In the genomic region with DNA sequence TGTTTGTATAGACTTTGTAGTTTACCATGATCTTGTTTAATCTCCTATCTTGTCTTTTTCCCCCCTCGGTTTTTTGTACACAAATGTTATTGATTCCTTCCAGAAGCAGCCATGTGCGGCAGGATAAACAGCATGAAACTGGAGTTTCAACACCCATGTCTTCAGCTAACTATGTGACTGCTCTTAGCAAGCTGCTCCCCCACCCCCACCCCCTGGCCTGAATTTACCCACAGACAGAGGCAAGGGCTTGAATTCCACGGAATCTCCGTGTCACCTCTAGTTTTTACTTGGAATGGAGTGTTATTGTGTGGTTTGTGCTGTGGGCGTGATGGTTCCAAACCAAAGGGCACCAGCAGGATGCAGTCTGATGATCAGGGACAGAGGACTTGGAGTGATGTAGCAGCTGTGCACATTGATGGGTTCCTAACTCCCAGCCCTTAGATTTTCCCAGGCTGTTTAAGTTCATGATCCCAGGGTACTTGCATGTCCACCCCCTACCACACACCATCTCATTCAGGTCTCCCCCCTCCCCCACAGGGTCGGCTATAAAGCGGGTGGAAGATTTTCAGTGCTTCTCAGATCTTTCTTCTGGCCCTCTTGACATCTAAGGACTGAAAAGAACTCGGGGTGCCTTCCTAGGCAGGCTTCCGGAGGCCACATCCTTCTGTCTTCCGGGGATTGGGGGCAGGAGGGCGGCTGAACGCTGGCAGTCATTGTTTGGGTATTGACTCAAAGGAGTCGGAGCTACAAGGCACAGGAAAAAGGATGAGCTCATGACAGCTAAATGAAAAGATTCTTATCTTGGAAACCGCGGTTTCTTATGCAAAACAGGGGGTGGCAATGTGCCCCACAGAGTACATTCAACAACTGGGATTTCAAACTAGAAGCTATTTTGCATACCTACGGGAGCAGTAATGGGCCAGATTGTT, we compare ENCODE assay signal across 8 mouse cellular contexts.
DNase-seq lines count a peak whose midpoint lies in the region; ATAC-seq and TF ChIP-seq lines count a peak whose summit lies in the region.

No protein-coding gene starts in this region.

- no peaks in the 10 kb centered on the region for H3K4me1 ChIP-seq in heart, embryonic 11.5 days (ENCODE audit: control insufficient read depth, insufficient read depth, low read length)
- H3K4me1 ChIP-seq in liver, embryonic 13.5 days (replicated peaks) = no peaks in the 10 kb centered on the region
- peaks cover 6% of the 10 kb centered on the region for H3K4me1 ChIP-seq in neural tube, embryonic 13.5 days (replicated peaks)

- CTCF ChIA-PET in Patski (lab: Charles Lee) = no interaction called here

- no peak for TF ChIP-seq CTCF in Patski (IDR thresholded peaks at IDR 0.05)

- DNase-seq in heart, adult 18-20 months = no peak
- DNase-seq in Patski (ENCODE audit: low read depth, low spot score) = no peak
- DNase-seq in liver, embryonic 13.5 days = no peak
- DNase-seq in frontal cortex, postnatal 10 days (ENCODE audit: low spot score in 2 of 2) = no peak

- no peaks in the 10 kb centered on the region for H3K9me3 ChIP-seq in heart, embryonic 11.5 days (replicated peaks; ENCODE audit: control insufficient read depth, low read length)
- no peaks in the 10 kb centered on the region for H3K9me3 ChIP-seq in liver, embryonic 13.5 days (replicated peaks)
- H3K9me3 ChIP-seq in neural tube, embryonic 13.5 days = no peaks in the 10 kb centered on the region

- 24% methylated on average over 16 of the region's 16 CpGs for WGBS in heart, embryonic 11.5 days (ENCODE audit: insufficient replicate concordance)
- 15% methylated on average over 16 of the region's 16 CpGs for WGBS in liver, embryonic 13.5 days (ENCODE audit: insufficient replicate concordance)
- WGBS in neural tube, embryonic 13.5 days = 14% methylated on average over 16 of the region's 16 CpGs

- H3K4me3 ChIP-seq in heart, embryonic 11.5 days (ENCODE audit: low read depth, low read length) = no peak overlapping the region
- H3K4me3 ChIP-seq in liver, embryonic 13.5 days (replicated peaks) = no peak overlapping the region
- no peak overlapping the region for H3K4me3 ChIP-seq in neural tube, embryonic 13.5 days

- no peaks in the 10 kb centered on the region for H3K27me3 ChIP-seq in heart, embryonic 11.5 days (ENCODE audit: control insufficient read depth, insufficient read depth, low read length)
- H3K27me3 ChIP-seq in Patski = peaks cover 24% of the 10 kb centered on the region
- H3K27me3 ChIP-seq in liver, embryonic 13.5 days = no peaks in the 10 kb centered on the region
- H3K27me3 ChIP-seq in neural tube, embryonic 13.5 days = no peaks in the 10 kb centered on the region

- POLR2A ChIA-PET in Patski (lab: Charles Lee) = no interaction called here

- in situ Hi-C loops in Patski (cut with MboI; ENCODE audit: low pct_unique_long_range_greater_than_20kb) = no loop called here

- no peak overlapping the region for H3K27ac ChIP-seq in heart, embryonic 11.5 days (ENCODE audit: low read depth, low read length)
- H3K27ac ChIP-seq in liver, embryonic 13.5 days = no peak overlapping the region
- no peak overlapping the region; the same call in 1 of the 2 replicates for H3K27ac ChIP-seq in neural tube, embryonic 13.5 days (replicated peaks)

- H3K4me2 ChIP-seq in heart, embryonic 11.5 days = peak overlapping the region; percentile 34
- peak overlapping the region; percentile 26 for H3K4me2 ChIP-seq in liver, embryonic 13.5 days
- peak overlapping the region; percentile 39 for H3K4me2 ChIP-seq in neural tube, embryonic 13.5 days

- ATAC-seq in heart, embryonic 11.5 days (replicated peaks; ENCODE audit: insufficient number of reproducible peaks, low FRiP score, low TSS enrichment) = no peak
- peak; percentile 39 for ATAC-seq in Patski
- ATAC-seq in hematopoietic stem cell, adult 5-6 weeks (replicated peaks in 1 of 2; ENCODE audit: insufficient read depth in 1 of 2, low FRiP score in 2 of 2, low TSS enrichment in 1 of 2, low read depth in 1 of 2, poor library complexity in 2 of 2, severe bottlenecking in 2 of 2) = peak; percentile 77 to 78; a peak in 3 of 4 replicates
- no peak for ATAC-seq in liver, embryonic 13.5 days (ENCODE audit: low read depth)
- peak; percentile 61 for ATAC-seq in neural tube, embryonic 13.5 days (ENCODE audit: low read depth)
- ATAC-seq in erythroblast, adult 5-6 weeks (replicated peaks; ENCODE audit: low FRiP score, poor library complexity, severe bottlenecking) = no peak

- H3K36me3 ChIP-seq in heart, embryonic 11.5 days (ENCODE audit: control insufficient read depth, insufficient read depth, low read length) = no peaks in the 10 kb centered on the region
- H3K36me3 ChIP-seq in liver, embryonic 13.5 days = no peaks in the 10 kb centered on the region
- H3K36me3 ChIP-seq in neural tube, embryonic 13.5 days = no peaks in the 10 kb centered on the region

- H3K9ac ChIP-seq in heart, embryonic 11.5 days (ENCODE audit: low read depth, low read length) = no peak overlapping the region
- H3K9ac ChIP-seq in liver, embryonic 13.5 days = no peak overlapping the region
- 0 out of 2 replicates have a peak overlapping the region, but pooled peaks have one; percentile 38 for H3K9ac ChIP-seq in neural tube, embryonic 13.5 days

Comparison
In these comparisons a context has a peak if more than half of its experiments do, and no peak if none do; other contexts are left out.
1. ATAC-seq: peak in Patski (single experiment), hematopoietic stem cell, adult 5-6 weeks (2 of 2) and neural tube, embryonic 13.5 days (single experiment); none in heart, embryonic 11.5 days (single experiment), liver, embryonic 13.5 days (single experiment) and erythroblast, adult 5-6 weeks (single experiment).
2. Peak in every context shown above with its lines, with median percentiles within 50 percentile points of each other: H3K4me2 ChIP-seq.